Mouse (Mus musculus): ENCODE measurements around the gene Il3.

The Il3 gene

DNA sequence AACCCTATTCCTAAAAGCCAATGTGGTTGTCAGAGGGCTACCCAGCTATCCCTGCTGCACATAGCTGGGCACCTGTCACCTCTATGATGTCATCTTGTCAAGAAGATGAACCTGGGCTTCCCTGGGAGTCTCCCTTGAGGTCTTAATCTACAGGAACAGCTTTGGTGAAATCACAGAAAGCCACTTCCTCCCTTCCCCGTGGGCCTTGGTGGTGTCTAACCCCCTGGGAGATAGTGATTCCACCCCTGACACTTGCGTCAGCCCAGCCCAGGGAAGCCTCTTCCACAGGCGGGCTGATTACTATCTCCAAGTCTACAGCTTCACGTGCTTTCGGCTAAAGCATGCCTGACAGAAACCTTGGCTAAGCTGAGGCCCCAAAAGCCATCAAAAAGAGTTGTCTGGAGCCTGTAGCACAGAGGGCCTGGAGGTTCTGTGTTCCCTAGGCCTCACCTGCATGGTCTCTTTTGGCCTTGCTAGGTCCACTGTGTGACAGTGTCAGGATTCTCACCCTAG, 4.4 kb upstream of the Il3 start:
- no peak for DNase-seq

DNA sequence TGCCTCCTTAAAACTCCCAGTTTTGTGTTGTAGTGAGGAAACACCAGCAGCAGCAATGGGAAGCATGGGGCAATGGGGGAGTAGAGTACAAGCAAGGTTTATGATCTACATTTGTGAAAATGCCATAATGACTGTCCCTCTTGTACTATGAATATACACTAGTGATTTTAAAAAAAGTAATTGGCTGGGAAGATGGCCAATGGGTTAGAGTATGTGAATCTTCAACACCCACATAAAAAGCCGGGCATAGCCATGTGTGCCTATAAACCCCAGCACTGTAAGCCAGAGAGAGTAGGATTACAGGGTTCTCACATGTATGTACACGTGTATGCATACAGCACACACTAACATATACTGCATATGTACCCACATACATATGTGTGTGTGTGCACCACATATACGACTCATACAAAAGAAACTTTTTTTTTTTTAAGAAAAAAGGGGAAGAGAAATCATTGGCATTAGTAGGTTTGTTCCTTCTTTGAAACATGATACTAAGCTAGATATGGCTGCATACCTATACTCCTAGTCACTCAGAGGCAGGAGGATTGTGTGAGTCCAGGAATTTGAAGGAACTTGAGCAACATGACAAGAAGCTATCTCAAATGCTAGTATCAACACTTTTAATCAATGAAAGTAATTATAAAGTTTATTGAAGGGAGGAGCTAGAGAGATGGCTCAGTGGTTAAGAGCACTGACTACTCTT, 2.3 kb upstream of the Il3 start:
- DNase-seq: no peak

- DNase-seq: peak; percentile 73
Measured at GRCm38 (mm10) chr11:54264542-54264941, 2.5 kb downstream of the Il3 start.

DNA sequence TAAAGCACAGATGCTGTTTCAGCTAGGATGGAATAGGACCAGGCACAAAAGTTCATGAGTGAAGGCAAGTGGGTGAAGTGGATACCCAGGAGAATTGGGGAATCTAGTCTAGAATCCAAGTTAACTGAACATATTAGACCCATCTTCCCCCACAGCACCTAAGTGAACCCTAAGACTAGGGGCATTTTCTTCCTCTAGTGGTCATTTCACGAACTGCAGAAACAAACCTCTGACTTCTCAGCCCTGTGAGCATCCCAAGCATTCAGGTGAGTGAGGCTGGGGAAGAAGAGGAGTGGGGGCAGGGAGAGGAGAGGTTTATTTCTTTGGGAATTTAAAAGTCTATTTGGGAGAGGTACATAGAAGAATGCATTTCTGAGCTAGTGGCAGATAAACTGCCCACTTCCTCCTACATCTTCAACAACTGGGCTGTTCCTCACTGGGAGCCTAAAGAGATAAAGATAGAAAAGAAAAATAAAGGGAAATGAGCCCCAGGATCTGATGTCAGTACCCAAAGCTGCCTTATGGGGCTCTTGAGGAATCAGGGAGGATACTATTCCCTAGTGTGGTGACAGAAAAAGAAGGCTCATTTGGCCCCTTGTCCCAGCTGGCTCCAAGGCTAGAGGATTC, 3.6 kb downstream of the Il3 start:
- no peak for DNase-seq

DNA sequence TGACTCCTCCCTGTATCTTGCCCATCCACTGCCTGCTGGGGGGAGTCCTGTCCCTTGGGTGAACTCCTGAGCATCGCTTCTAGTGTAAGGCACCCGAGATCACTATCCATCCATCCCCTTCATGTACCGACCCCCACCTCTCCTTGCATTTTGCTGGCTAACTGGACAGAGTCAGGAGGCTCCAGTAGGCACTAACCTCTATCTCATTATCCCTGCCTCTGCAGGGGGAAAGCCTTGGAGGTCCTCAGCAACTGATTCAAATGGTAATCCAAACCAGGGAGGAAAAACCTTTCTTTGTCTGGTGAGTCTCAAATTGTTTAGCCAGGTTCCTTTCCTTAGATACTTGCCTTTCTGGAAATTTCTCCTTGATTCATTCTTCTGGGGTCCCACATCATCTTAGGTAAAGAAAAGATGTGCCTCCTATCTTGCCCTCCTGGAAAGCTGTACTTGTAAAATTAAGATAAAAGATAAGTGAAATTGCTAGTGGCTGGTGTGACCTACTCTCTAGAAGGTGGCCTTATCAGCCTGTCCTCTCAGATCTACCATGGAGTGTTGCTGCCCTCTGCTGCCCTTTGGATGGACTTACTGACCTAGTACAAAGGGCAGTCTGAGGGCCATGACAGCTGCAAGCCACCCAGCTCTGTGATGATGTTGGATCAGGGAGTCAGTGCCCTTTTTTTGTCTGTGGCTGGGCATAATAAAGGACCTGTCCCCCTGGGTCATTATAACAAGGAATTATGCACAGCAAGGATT, 10.3 kb downstream of the Il3 start:
- DNase-seq: peak; percentile 76

- peak; percentile 42 for DNase-seq
Measured at GRCm38 (mm10) chr11:54254114-54254513, 13.0 kb downstream of the Il3 start.

DNA sequence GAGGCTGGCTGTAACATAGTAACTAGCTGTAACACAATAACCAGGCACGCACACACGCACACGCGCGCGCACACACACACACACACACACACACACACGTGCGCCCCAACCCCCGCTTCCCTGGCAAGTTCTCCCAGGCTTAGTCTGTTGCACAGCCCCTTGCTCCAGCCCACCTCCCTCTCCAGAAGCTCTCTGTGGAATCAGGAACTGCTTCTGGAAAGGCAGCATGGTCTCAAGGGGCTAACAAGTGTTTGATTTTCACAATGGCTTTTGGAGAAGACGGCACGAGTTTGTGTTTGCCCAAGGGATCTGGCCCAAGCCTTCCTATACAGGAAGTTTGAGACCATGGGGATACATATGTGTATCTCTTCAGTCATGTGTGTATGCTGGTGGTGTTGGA, 16.5 kb downstream of the Il3 start:
- DNase-seq: no peak

DNA sequence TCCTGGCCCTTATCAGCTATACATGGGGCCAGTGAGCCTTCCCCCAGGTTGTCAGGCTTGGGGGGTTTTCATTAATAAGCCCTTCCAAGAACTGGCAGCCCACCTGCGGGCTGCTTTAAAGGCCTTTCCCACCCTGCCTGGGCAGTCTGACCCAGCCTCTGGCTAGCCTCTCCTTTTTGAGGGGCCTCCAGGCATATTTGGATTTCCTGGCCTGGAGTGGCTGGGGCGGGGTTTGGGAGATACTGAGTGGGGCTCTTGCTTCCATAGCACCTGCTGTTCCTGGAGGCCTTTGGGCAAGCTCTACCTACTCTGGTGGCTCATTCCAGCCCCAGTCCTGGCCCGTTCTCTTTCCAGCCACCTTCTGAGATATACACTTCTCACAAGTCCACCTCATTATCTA, 17.3 kb downstream of the Il3 start:
- DNase-seq: no peak

- DNase-seq: no peak
Measured at GRCm38 (mm10) chr11:54248940-54249717, 17.9 kb downstream of the Il3 start, which contains the start of gene Csf2. Gene Csf2 (minus strand): TSS chr11:54249667.

DNA sequence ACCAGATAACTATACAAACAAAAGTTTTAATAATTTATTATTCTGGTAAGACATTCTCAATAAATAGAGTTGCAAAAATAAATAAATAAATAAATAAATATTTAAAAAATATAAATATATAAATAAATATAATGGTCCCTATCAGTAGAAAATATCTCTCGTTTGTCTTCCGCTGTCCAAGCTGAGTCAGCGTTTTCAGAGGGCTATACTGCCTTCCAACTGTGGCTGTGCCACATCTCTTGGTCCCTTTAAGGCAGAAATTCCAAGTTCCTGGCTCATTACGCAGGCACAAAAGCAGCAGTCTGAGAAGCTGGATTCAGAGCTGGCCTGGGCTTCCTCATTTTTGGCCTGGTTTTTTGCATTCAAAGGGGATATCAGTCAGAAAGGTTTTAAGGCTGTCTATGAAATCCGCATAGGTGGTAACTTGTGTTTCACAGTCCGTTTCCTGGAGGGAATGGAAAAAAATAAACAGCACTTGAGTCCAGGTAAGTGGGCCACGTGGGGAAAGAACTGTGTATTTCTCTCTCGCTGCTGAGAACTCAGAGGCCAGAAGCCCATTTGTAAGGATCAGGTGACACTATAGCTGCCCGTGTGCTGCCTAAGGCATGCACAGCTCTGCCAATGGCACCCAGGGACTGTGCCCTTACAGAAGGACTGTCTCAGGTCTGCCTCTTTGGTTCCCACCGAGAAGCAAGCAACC, 19.7 kb downstream of the Il3 start:
- DNase-seq: no peak

DNA sequence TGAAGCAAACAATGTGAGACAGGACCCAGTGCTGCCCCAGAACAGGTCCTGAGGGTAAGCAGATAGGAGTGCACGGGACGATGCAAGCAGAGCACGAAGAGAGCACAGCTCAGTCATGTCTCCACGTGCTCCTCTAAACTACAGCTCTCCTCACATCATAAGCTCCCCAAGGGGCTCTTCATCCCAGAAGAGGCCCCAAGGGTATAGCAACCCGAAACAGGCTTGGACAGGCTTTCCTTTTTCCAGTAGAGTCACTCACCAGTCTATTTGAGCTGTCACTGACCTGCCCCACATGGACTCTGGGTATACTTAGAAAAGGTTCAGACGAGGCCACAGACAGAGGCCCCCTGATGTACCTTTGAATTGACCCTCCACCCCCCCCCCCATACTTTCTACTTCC, 22.6 kb downstream of the Il3 start:
- no peak for DNase-seq

GRCm38 (mm10) chr11:54242494-54242893, 24.6 kb downstream of the Il3 start:
- no peak for DNase-seq

GRCm38 (mm10) chr11:54236939-54237338, 30.1 kb downstream of the Il3 start:
- no peak for DNase-seq

DNA sequence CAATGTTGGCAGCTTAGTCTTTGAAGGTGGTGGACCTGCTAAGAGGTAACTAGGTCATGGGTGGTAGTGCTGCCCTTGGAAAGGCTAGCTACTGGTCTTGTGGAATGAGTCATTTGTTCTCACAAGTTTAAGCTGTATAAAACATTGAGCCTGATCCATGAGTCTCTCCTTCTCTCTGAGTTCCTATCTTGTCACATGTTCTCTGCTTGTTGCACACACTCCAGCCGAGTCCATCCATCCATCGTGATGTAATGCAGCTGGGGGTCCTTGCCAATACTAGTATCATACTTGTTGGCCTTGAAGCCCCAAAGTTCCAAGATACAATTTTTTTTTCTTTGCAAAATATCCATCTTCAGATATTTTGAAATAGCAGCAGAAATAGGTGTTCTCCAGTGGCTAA, 39.6 kb downstream of the Il3 start:
- no peak for DNase-seq

DNA sequence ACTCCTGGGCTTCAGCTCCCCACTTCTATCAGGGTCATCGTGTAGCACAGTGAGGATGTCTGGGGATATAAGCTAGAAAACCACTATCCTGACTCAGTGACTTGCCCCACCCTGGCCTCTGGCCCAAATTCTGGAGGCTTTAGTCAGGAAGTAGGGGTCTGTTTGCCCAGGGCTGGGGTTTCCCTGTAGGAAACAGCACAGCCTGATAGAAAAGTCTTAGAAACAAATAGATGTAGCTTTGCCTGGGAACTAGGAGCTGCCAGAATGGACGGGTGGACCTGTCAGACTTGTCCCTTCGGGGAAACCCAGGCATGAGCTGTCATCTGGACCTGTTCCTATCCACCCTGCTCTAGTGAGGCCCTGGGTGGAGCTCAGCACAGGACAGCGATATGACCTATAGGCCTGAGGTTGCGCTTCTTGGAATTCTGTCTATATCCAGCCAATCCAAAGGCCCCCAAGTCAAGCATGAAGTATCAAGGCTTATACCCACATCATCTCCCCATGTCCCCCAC, 42.5 kb downstream of the Il3 start:
- no peak for DNase-seq

GRCm38 (mm10) chr11:54223637-54224474, 43.2 kb downstream of the Il3 start:
- DNase-seq: no peak

- no peak for DNase-seq
Measured at GRCm38 (mm10) chr11:54219903-54220740, 47.0 kb downstream of the Il3 start.

- no peak for DNase-seq
Measured at GRCm38 (mm10) chr11:54219191-54219590, 47.9 kb downstream of the Il3 start.

- DNase-seq: no peak
Measured at GRCm38 (mm10) chr11:54217384-54217783, 49.7 kb downstream of the Il3 start.

GRCm38 (mm10) chr11:54216091-54216490, 51.0 kb downstream of the Il3 start:
- DNase-seq: no peak

Data from thymus, postnatal 4 days (tissue).